Mouse (Mus musculus) megakaryocyte, embryonic 14.5 days (primary cell): ENCODE measurements around the gene Tgfbr2.

Source experiments
- FLI1 ChIP-seq: IDR thresholded peaks from 2 replicates; pipeline ENCODE4 v1.6.1; 2012; ENCODE audit warnings: low read length, inconsistent platforms, mixed read lengths
- GATA1 ChIP-seq: IDR thresholded peaks from 3 replicates; pipeline ENCODE4 v1.6.1; 2012; ENCODE audit warnings: mixed read lengths, low read length, inconsistent platforms, borderline replicate concordance

GRCm38 (mm10) chr9:116119990-116120389 is 55.2 kb downstream of the Tgfbr2 start:
- no peak for TF ChIP-seq FLI1
- no peak for TF ChIP-seq GATA1
